Mouse (Mus musculus): ENCODE data around the gene Map4k3. TPM values are rescaled to one million over a fixed set of nuclear protein-coding genes. Genes with fewer than 3 reads are reported as not detected.

Map4k3 gene
- polyA plus RNA-seq, 1 experiment from 2014 or later = 15.1 TPM

DNA sequence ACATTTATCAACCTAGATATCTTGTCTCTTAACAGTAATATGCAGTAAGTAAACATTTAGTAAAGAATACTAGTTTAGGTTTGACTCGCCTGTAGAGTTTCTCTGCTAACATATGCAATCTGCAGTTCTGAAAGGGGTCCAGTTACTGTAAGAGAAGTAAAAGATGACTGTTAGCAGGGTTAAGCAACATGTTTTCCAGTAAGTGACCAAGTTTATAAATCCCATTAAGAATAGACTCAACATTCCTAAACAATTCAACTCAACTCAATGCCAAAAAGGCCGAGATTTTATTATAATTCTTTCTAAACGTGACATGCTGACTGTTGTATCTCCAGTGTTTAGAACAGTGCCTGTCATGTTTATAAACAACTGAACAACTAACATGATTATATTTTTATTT lies 74.0 kb downstream of the Map4k3 start:
- 84% methylated on average over 3 of the region's 3 CpGs for whole genome bisulfite sequencing
- Histone ChIP-seq H3K4me2 (no peak overlapping the region), H3K4me3 (no peak overlapping the region), H3K9ac (no peak overlapping the region), H3K4me1 (0 out of 2 replicates have a peak, but pooled peaks cover 4% of the 10 kb centered on the region), H3K27me3 (replicated peaks) (no peaks in the 10 kb centered on the region), H3K36me3 (peaks cover 52% of the 10 kb centered on the region), H3K27ac (replicated peaks) (no peak overlapping the region), H3K9me3 (no peaks in the 10 kb centered on the region)
- no peak for ATAC-seq (ENCODE audit: extremely low read depth, insufficient number of reproducible peaks, low FRiP score, low TSS enrichment)

DNA sequence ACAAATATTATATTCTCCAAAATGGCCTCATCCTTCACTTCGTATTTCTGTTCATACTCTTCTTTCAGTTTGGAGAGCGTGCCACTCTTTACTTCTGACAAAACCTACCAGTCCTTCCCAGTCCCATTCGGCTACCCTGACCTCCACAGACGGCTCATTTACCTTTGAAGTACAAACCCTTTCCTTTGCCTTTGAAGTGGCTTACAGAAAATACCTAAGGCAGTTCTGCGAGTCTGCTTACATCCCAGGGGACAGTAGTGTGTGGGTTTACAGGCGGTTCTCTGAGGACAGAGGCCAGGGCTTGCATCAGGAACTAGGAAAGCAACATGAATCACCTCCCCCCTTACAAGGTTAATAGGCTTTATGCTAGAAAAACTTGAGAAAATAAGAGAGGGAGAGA lies 75.5 kb downstream of the Map4k3 start:
- H3K4me2 ChIP-seq = no peak overlapping the region
- H3K9me3 ChIP-seq = no peaks in the 10 kb centered on the region
- H3K27ac ChIP-seq (replicated peaks) = no peak overlapping the region
- 0 out of 2 replicates have a peak, but pooled peaks cover 4% of the 10 kb centered on the region for H3K4me1 ChIP-seq
- H3K36me3 ChIP-seq = peaks cover 65% of the 10 kb centered on the region
- H3K27me3 ChIP-seq (replicated peaks) = no peaks in the 10 kb centered on the region
- ATAC-seq (ENCODE audit: extremely low read depth, insufficient number of reproducible peaks, low FRiP score, low TSS enrichment) = no peak
- H3K4me3 ChIP-seq = no peak overlapping the region
- H3K9ac ChIP-seq = no peak overlapping the region
- 70% methylated on average over 6 of the region's 6 CpGs for WGBS

DNA sequence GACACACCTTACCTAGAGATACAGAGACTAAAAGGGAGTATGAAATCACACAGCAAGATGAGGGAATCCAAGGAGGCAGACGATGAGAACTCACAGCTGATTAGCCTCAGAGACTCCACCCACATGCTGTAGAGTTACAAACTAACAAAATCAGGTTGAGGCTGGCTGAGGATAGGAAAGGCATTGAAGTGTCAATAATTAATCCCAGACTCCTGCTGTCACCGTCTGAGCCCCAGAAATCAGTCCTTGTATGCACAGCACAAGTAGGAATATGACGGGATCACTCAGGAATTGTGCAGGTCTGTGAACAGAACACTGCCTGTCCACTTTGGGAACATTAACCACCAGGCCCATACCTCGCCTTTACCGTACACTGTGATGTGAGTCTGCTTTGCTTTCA lies 81.4 kb downstream of the Map4k3 start:
- 60% methylated on average over 5 of the region's 5 CpGs for WGBS
- peaks cover 79% of the 10 kb centered on the region for H3K36me3 ChIP-seq
- no peak overlapping the region for H3K4me2 ChIP-seq
- H3K4me1 ChIP-seq = peaks cover 7% of the 10 kb centered on the region; the same call in 1 of the 2 replicates
- no peaks in the 10 kb centered on the region for H3K9me3 ChIP-seq
- H3K9ac ChIP-seq = no peak overlapping the region
- no peaks in the 10 kb centered on the region for H3K27me3 ChIP-seq (replicated peaks)
- no peak overlapping the region for H3K4me3 ChIP-seq
- no peak for ATAC-seq (ENCODE audit: extremely low read depth, insufficient number of reproducible peaks, low FRiP score, low TSS enrichment)
- H3K27ac ChIP-seq (replicated peaks) = no peak overlapping the region

DNA sequence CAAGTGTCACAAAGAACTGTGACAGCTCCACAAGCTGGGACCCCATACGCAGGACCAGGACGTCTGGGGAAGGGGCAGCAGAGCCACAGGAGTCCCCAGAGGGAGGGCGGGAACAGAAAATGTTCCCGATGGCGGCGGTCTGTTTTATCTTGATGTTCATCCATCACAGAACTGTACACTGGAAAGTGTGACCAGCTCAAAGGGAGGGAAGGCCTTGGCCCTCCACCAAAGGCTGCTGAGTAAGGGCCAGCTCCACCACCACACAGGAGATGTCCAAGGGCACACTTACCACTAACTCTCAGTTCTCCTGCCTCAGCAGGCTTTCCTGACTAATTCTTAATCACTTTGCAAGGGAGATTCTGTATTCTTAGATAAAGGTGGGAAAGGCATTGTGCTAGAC lies 82.2 kb downstream of the Map4k3 start:
- 70% methylated on average over 6 of the region's 6 CpGs for WGBS
- no peak for ATAC-seq (ENCODE audit: extremely low read depth, insufficient number of reproducible peaks, low FRiP score, low TSS enrichment)
- Histone ChIP-seq H3K4me3 (no peak overlapping the region), H3K36me3 (peaks cover 83% of the 10 kb centered on the region), H3K4me2 (no peak overlapping the region), H3K27me3 (replicated peaks) (no peaks in the 10 kb centered on the region), H3K9ac (no peak overlapping the region), H3K9me3 (no peaks in the 10 kb centered on the region), H3K27ac (replicated peaks) (no peak overlapping the region), H3K4me1 (peaks cover 7% of the 10 kb centered on the region; the same call in 1 of the 2 replicates)

DNA sequence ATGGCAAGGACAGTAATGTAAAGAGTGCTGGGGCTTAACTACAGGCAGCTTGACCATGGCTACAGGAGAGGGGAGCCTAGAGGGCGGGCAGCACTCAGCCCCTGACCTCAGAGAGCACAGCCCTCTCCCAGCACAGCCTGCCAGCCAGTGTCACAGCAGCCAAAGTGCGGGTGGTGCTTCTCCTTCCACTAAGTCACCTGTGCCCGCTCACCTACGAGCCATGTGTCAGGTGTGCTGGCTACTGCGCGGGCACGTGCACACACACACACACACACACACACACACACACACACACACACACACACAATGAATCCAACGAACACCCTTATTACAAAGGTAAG lies 82.6 kb downstream of the Map4k3 start:
- no peak for ATAC-seq (ENCODE audit: extremely low read depth, insufficient number of reproducible peaks, low FRiP score, low TSS enrichment)
- Histone ChIP-seq H3K36me3 (peaks cover 85% of the 10 kb centered on the region), H3K27me3 (replicated peaks) (no peaks in the 10 kb centered on the region), H3K9me3 (no peaks in the 10 kb centered on the region), H3K4me3 (no peak overlapping the region), H3K4me2 (no peak overlapping the region), H3K9ac (no peak overlapping the region), H3K27ac (replicated peaks) (no peak overlapping the region), H3K4me1 (peaks cover 7% of the 10 kb centered on the region; the same call in 1 of the 2 replicates)
- 78% methylated on average over 8 of the region's 8 CpGs for WGBS

DNA sequence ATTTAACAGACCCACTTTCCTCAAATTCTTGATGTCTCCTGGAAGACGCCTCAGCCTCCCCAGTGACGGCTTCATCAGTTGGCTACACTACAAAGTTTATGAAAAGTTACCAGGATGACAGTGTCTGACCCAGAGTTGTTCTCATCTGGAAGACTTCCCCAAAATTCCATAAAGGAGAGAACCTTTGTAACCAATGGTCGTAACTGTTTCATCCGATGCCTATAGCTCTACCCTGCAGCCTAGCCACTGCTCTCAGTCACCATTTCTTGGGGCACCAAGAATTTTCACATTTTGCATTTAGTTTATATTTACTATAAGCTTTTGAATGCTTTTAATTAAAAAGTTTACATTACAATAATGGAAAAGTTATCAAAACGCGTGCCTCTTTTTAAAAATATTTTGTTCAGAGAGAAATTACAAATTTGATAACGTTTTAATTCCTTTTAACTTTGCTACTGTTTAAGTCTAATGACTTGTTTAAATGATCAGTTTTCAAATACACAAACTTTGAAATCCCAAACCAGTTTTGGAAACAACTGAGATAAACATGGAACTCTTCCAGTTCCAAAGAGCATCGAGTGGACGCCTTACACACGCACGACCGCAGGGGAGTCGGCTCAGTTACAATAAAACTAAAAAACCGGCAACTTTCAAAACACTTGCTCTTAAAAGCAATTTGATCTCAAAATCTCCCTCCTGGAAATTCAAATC lies 83.1 kb downstream of the Map4k3 start:
- 90% methylated on average over 14 of the region's 14 CpGs for WGBS
- no peak for ATAC-seq (ENCODE audit: extremely low read depth, insufficient number of reproducible peaks, low FRiP score, low TSS enrichment)
- no peak overlapping the region for H3K4me3 ChIP-seq
- peaks cover 7% of the 10 kb centered on the region; the same call in 1 of the 2 replicates for H3K4me1 ChIP-seq
- no peak overlapping the region for H3K27ac ChIP-seq (replicated peaks)
- H3K4me2 ChIP-seq = no peak overlapping the region
- H3K9me3 ChIP-seq = no peaks in the 10 kb centered on the region
- peaks cover 88% of the 10 kb centered on the region for H3K36me3 ChIP-seq
- no peak overlapping the region for H3K9ac ChIP-seq
- no peaks in the 10 kb centered on the region for H3K27me3 ChIP-seq (replicated peaks)

DNA sequence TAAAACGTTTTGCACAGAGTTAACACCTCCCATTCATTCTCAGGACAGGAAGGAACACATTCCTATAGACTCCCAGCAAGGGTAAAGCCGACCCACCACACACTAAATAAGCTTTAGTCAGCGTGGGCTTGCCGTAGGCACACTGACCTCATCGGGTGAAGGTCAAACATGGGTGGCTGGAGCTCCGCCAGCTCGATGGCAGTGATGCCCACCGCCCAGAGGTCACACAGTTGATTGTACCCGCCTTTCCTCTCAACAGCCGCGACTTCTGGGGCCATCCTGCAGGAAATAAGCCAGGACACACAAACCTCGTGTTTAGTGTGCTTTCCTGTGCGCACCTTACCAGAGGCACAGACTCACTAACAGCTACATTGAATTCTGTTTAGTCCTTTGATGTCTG lies 83.7 kb downstream of the Map4k3 start:
- Histone ChIP-seq H3K4me2 (no peak overlapping the region), H3K9me3 (no peaks in the 10 kb centered on the region), H3K27ac (replicated peaks) (no peak overlapping the region), H3K9ac (no peak overlapping the region), H3K27me3 (replicated peaks) (no peaks in the 10 kb centered on the region), H3K36me3 (peaks cover 84% of the 10 kb centered on the region), H3K4me3 (no peak overlapping the region), H3K4me1 (peaks cover 7% of the 10 kb centered on the region; the same call in 1 of the 2 replicates)
- no peak for ATAC-seq (ENCODE audit: extremely low read depth, insufficient number of reproducible peaks, low FRiP score, low TSS enrichment)
- 72% methylated on average over 13 of the region's 13 CpGs for WGBS

DNA sequence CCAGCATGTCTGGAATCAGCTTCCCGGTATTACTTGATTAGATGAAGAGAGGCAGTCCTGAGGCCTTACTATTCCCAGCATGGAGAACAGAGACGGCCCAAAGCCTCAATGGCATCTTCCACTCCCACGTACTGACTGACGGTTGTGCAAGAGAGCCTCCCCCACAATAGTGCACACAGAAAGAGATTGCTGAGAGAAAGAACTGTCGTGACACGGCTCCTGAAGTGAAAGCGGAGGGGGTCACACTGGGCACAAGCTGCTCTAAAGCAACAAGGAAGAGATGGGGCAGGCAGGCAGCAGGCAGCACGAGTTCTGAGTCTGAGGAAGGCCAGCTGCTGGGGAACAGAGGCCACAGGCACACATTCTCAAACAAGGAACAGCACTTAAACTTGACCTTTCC lies 90.2 kb downstream of the Map4k3 start:
- Histone ChIP-seq H3K4me1 (0 out of 2 replicates have a peak, but pooled peaks cover 4% of the 10 kb centered on the region), H3K36me3 (peaks cover 69% of the 10 kb centered on the region), H3K9ac (no peak overlapping the region), H3K9me3 (no peaks in the 10 kb centered on the region), H3K27me3 (replicated peaks) (no peaks in the 10 kb centered on the region), H3K4me2 (no peak overlapping the region), H3K4me3 (no peak overlapping the region), H3K27ac (replicated peaks) (0 out of 2 replicates have a peak overlapping the region, but pooled peaks have one; percentile 15)
- no peak for ATAC-seq (ENCODE audit: extremely low read depth, insufficient number of reproducible peaks, low FRiP score, low TSS enrichment)
- 54% methylated on average over 8 of the region's 8 CpGs for WGBS

DNA sequence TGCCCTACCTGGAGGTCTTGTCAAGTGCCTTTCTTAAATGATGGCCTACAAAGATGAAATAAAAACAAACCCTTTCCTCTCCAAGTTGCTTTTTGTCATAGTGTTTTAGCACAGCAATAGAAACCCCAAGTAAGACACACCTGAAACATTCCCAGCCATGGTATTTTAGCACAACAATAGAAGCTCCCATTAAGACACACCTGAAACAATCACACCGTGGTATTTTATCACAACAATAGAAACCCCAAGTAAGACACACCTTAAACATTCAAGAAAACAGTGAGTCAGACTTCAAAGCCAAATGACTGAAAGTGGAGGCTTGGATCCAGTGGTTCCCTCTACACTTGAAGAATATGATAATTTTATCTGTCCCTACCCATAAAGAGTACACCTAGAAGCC lies 92.5 kb downstream of the Map4k3 start:
- no peak overlapping the region for H3K4me2 ChIP-seq
- no peak overlapping the region for H3K4me3 ChIP-seq
- H3K27ac ChIP-seq (replicated peaks) = no peak overlapping the region
- WGBS = 83% methylated on average over 1 of the region's 1 CpGs
- ATAC-seq (ENCODE audit: extremely low read depth, insufficient number of reproducible peaks, low FRiP score, low TSS enrichment) = no peak
- no peak overlapping the region for H3K9ac ChIP-seq
- H3K4me1 ChIP-seq = 0 out of 2 replicates have a peak, but pooled peaks cover 4% of the 10 kb centered on the region
- peaks cover 70% of the 10 kb centered on the region for H3K36me3 ChIP-seq
- H3K27me3 ChIP-seq (replicated peaks) = no peaks in the 10 kb centered on the region
- H3K9me3 ChIP-seq = no peaks in the 10 kb centered on the region

DNA sequence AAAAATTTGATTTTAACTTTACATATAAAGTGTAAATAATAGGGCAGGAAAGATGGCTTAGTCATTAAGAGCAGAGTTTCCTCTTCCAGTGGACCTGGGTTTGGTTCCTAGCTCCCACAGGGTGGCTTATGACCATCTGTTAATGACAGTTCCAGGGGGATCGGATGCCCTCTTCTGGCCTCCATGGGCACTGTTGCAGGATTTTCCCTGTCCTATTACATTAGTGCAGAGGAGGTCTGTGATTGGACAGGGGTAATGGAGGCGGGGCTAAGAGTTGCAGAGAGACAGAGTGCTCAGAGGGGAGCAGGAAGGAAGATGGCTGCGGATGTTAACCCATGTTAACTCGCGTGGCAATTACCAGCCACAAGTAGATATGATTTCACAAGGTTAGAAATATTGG lies 95.4 kb downstream of the Map4k3 start:
- no peaks in the 10 kb centered on the region for H3K4me1 ChIP-seq
- H3K9me3 ChIP-seq = no peaks in the 10 kb centered on the region
- no peak overlapping the region for H3K27ac ChIP-seq (replicated peaks)
- H3K4me2 ChIP-seq = no peak overlapping the region
- H3K36me3 ChIP-seq = peaks cover 70% of the 10 kb centered on the region
- H3K9ac ChIP-seq = no peak overlapping the region
- no peak overlapping the region for H3K4me3 ChIP-seq
- 80% methylated on average over 5 of the region's 5 CpGs for WGBS
- no peaks in the 10 kb centered on the region for H3K27me3 ChIP-seq (replicated peaks)
- no peak for ATAC-seq (ENCODE audit: extremely low read depth, insufficient number of reproducible peaks, low FRiP score, low TSS enrichment)

DNA sequence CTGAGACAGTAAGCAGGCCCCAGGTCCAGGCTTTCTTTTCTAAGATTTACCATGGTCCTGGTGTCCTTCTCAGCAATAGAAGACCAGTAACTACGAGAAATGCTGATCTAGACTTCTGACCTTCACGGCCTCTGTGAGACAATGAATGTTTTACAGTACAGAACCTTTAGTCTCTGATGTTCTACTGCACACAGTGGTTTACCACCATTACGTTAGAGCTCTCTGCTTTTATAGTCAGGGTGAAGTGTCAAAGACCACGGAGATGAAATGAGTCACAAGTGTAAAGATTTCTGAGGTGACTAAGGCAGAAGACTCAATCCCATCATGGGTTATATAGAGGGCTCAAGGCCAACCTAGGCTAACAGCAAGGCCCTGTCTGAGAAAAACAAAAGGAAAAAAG lies 95.9 kb downstream of the Map4k3 start:
- ATAC-seq (ENCODE audit: extremely low read depth, insufficient number of reproducible peaks, low FRiP score, low TSS enrichment) = no peak
- no peak overlapping the region for H3K27ac ChIP-seq (replicated peaks)
- 90% methylated on average over 4 of the region's 4 CpGs for WGBS
- no peaks in the 10 kb centered on the region for H3K9me3 ChIP-seq
- H3K36me3 ChIP-seq = peaks cover 69% of the 10 kb centered on the region
- no peaks in the 10 kb centered on the region for H3K4me1 ChIP-seq
- H3K27me3 ChIP-seq (replicated peaks) = no peaks in the 10 kb centered on the region
- H3K4me2 ChIP-seq = no peak overlapping the region
- H3K4me3 ChIP-seq = no peak overlapping the region
- H3K9ac ChIP-seq = no peak overlapping the region

DNA sequence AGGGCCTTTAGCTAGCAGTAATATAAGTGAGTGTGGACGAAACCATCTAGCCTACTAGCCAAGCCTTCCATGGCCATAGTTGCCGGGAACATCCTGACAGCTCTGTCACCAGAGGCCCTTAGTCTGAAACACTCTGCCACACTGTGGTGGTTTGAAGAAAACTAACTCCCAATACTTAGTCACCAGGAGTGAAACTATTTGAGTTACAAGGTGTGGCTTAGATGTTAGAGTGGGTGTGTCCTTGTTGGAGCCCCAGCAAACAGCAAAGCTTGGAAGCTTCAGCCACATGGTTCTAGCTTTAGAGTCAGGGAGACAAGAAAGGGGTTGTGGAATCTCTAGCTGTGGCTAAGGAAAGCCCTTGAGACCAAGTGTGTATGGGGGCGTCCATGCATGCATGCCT lies 97.3 kb downstream of the Map4k3 start:
- Histone ChIP-seq H3K27ac (replicated peaks) (no peak overlapping the region), H3K27me3 (replicated peaks) (no peaks in the 10 kb centered on the region), H3K9ac (no peak overlapping the region), H3K4me1 (no peaks in the 10 kb centered on the region), H3K9me3 (no peaks in the 10 kb centered on the region), H3K4me2 (no peak overlapping the region), H3K36me3 (peaks cover 66% of the 10 kb centered on the region), H3K4me3 (no peak overlapping the region)
- 85% methylated on average over 3 of the region's 3 CpGs for WGBS
- no peak for ATAC-seq (ENCODE audit: extremely low read depth, insufficient number of reproducible peaks, low FRiP score, low TSS enrichment)

All from heart, embryonic 13.5 days (tissue).